Mouse (Mus musculus): ENCODE measurements at regions not wholly inside any gene's neighbourhood (a gene's known extent, or its start where the extent isn't known, plus 50 kb on each side); places are given as distances from the start of the nearest gene placed in this dataset.

GRCm38 (mm10) chr9:66646226-66646625 is 53.3 kb upstream of the Usp3 start:
- DNase-seq, result peak; percentile 93

- DNase-seq, result no peak
Observed at GRCm38 (mm10) chr9:66651306-66651705, 58.4 kb upstream of the Usp3 start.

GRCm38 (mm10) chr9:66657116-66657758 is 56.2 kb upstream of the Car12 start:
- peak; percentile 76 for DNase-seq

- DNase-seq, result no peak
Observed at GRCm38 (mm10) chr9:66658707-66659242, 54.7 kb upstream of the Car12 start.

- no peak for DNase-seq
Observed at GRCm38 (mm10) chr9:66659781-66660445, 53.6 kb upstream of the Car12 start.

- DNase-seq, result no peak
Observed at GRCm38 (mm10) chr9:66661596-66661995, 51.9 kb upstream of the Car12 start.

- DNase-seq, result no peak
Observed at GRCm38 (mm10) chr9:66662443-66662842, 51.0 kb upstream of the Car12 start.
